Mouse (Mus musculus): ENCODE data around the gene Il1r1.

DNA sequence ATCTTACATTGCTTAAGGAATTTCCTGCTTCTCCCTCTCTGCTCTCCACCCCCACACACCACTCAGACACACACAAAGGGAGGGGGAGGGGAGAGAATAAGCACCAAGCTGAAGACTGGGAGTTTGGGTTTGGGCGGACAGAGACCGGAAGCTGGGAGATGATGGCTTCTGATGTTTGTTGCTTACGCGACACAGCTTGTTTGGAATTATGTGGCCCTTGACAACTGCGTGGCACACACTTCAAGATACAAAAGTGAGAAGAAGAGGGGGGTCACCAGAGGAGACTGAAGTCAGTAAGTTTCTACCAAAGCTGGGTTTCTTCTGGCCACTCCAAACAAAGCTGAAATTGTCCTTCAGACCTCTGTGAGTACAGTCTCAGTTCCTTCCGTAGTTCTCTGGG is 99.6 kb downstream of the Il1r1 start, which contains the start of gene Il1rl2:
- TF ChIP-seq CTCF (conservative IDR thresholded peaks at IDR 0.05; ENCODE audit: insufficient read depth, insufficient read length, low read depth, low read length), result no peak
- TF ChIP-seq POLR2A (IDR thresholded peaks at IDR 0.05; ENCODE audit: low read depth, low read length), result no peak
